Mouse (Mus musculus) limb, embryonic 14.5 days (tissue): ENCODE measurements at regions not wholly inside any gene's neighbourhood (a gene's known extent, or its start where the extent isn't known, plus 50 kb on each side); places are given as distances from the start of the nearest gene placed in this dataset.

Experiments
- ATAC-seq: fragments of 200-750 bp; cut with Nextera tagmentation; 2 replicates; pipeline ENCODE4 v1.8.0; 2017; ENCODE audit warnings: low read depth, moderate number of reproducible peaks, moderate TSS enrichment; ENCODE audit not compliant: low FRiP score
- DNase-seq: peaks from one replicate; pipeline ENCODE4 v3.0.0-alpha.2; 2015; ENCODE audit warnings: low spot score
- H3K27ac ChIP-seq: fragments of 300-500 bp; sonication (generic); replicated peaks from 2 replicates; pipeline ENCODE4 v1.5.1; 2014; ENCODE audit warnings: low read depth, mild to moderate bottlenecking, low read length, moderate library complexity, mixed read lengths
- H3K27me3 ChIP-seq: fragments of 300-500 bp; sonication (generic); 2 replicates; pipeline ENCODE4 v1.6.1; 2014; ENCODE audit warnings: low read length, mixed read lengths; ENCODE audit not compliant: control insufficient read depth, insufficient read depth
- H3K36me3 ChIP-seq: fragments of 300-500 bp; sonication (generic); 2 replicates; pipeline ENCODE4 v1.6.1; 2014; ENCODE audit warnings: mild to moderate bottlenecking, low read length, moderate library complexity, mixed read lengths; ENCODE audit not compliant: control insufficient read depth, insufficient read depth
- H3K4me1 ChIP-seq: fragments of 300-500 bp; sonication (generic); 2 replicates; pipeline ENCODE4 v1.6.1; 2014; ENCODE audit warnings: antibody characterized with exemption, low read length, mixed read lengths; ENCODE audit not compliant: control insufficient read depth, insufficient read depth
- H3K4me2 ChIP-seq: fragments of 300-500 bp; sonication (generic); replicated peaks from 2 replicates; pipeline ENCODE4 v1.6.1; 2014; ENCODE audit warnings: low read depth, mild to moderate bottlenecking, low read length, moderate library complexity; ENCODE audit not compliant: severe bottlenecking
- H3K4me3 ChIP-seq: fragments of 300-500 bp; sonication (generic); replicated peaks from 2 replicates; pipeline ENCODE4 v1.5.1; 2014; ENCODE audit warnings: low read length
- H3K9ac ChIP-seq: fragments of 300-500 bp; sonication (generic); 2 replicates; pipeline ENCODE4 v1.6.1; 2014; ENCODE audit warnings: mild to moderate bottlenecking, low read depth, low read length, moderate library complexity; ENCODE audit not compliant: severe bottlenecking
- H3K9me3 ChIP-seq: fragments of 300-500 bp; sonication (generic); 2 replicates; pipeline ENCODE4 v1.6.1; 2016; ENCODE audit warnings: low read length; ENCODE audit not compliant: control insufficient read depth
- POLR2A ChIP-seq: fragments of 200-500 bp; IDR thresholded peaks from 2 replicates; pipeline ENCODE4 v1.8.0; 2012; ENCODE audit warnings: inconsistent platforms, mild to moderate bottlenecking, moderate library complexity, borderline replicate concordance; ENCODE audit not compliant: insufficient read depth, insufficient read length; ENCODE audit errors: extremely low read depth
- WGBS: fragments of 180-500 bp; shearing (Covaris S2); extraction: QIAGEN DNeasy Blood & Tissue Kit; methylation state at CpG from one replicate; pipeline ENCODE4 v1.1.7; 2014; 5-methylcytosine and 5-hydroxymethylcytosine counted together

- no peak for ATAC-seq
- no peak for TF ChIP-seq POLR2A
- no peak overlapping the region for H3K4me2 ChIP-seq
- H3K9ac ChIP-seq: no peak overlapping the region
- H3K36me3 ChIP-seq: no peaks in the 10 kb centered on the region
- H3K27ac ChIP-seq: no peak overlapping the region
- H3K4me1 ChIP-seq: no peaks in the 10 kb centered on the region
- no peaks in the 10 kb centered on the region for H3K27me3 ChIP-seq
- DNase-seq: no peak
- no peaks in the 10 kb centered on the region for H3K9me3 ChIP-seq
- no peak overlapping the region for H3K4me3 ChIP-seq
- 85% methylated on average over 4 of the region's 4 CpGs for WGBS
Observed at GRCm38 (mm10) chr19:27694478-27694877, 264.9 kb upstream of the Pum3 start.

- Histone ChIP-seq H3K4me1 (no peaks in the 10 kb centered on the region), H3K36me3 (no peaks in the 10 kb centered on the region), H3K9ac (no peak overlapping the region), H3K4me3 (no peak overlapping the region), H3K4me2 (no peak overlapping the region), H3K27me3 (no peaks in the 10 kb centered on the region), H3K27ac (no peak overlapping the region), H3K9me3 (no peaks in the 10 kb centered on the region)
- no peak for TF ChIP-seq POLR2A
- WGBS: 77% methylated on average over 7 of the region's 7 CpGs
- DNase-seq (no peak), ATAC-seq (no peak)
Observed at GRCm38 (mm10) chr19:27693706-27694105, 264.1 kb upstream of the Pum3 start.

GRCm38 (mm10) chr19:27692944-27693343 lies 263.3 kb upstream of the Pum3 start:
- no peaks in the 10 kb centered on the region for H3K27me3 ChIP-seq
- WGBS: 95% methylated on average over 6 of the region's 6 CpGs
- H3K4me3 ChIP-seq: no peak overlapping the region
- H3K4me2 ChIP-seq: no peak overlapping the region
- TF ChIP-seq POLR2A: no peak
- H3K9me3 ChIP-seq: no peaks in the 10 kb centered on the region
- no peak overlapping the region for H3K27ac ChIP-seq
- H3K4me1 ChIP-seq: no peaks in the 10 kb centered on the region
- no peaks in the 10 kb centered on the region for H3K36me3 ChIP-seq
- H3K9ac ChIP-seq: no peak overlapping the region
- no peak for ATAC-seq
- DNase-seq: no peak

- no peak for DNase-seq
- no peak for ATAC-seq
- no peak overlapping the region for H3K27ac ChIP-seq
- H3K4me1 ChIP-seq: no peaks in the 10 kb centered on the region
- no peak overlapping the region for H3K4me3 ChIP-seq
- no peaks in the 10 kb centered on the region for H3K36me3 ChIP-seq
- no peaks in the 10 kb centered on the region for H3K27me3 ChIP-seq
- TF ChIP-seq POLR2A: no peak
- H3K4me2 ChIP-seq: no peak overlapping the region
- WGBS: 50% methylated on average over 2 of the region's 2 CpGs
- H3K9ac ChIP-seq: no peak overlapping the region
- H3K9me3 ChIP-seq: peaks cover 4% of the 10 kb centered on the region
Observed at GRCm38 (mm10) chr19:27683426-27683825, 253.8 kb upstream of the Pum3 start.

GRCm38 (mm10) chr19:27679427-27679826 lies 249.8 kb upstream of the Pum3 start:
- 82% methylated on average over 7 of the region's 7 CpGs for WGBS
- no peaks in the 10 kb centered on the region for H3K27me3 ChIP-seq
- no peaks in the 10 kb centered on the region for H3K4me1 ChIP-seq
- ATAC-seq (no peak), DNase-seq (no peak)
- no peaks in the 10 kb centered on the region for H3K36me3 ChIP-seq
- H3K9me3 ChIP-seq: peaks cover 4% of the 10 kb centered on the region
- H3K27ac ChIP-seq: no peak overlapping the region
- TF ChIP-seq POLR2A: no peak
- no peak overlapping the region for H3K4me2 ChIP-seq
- H3K4me3 ChIP-seq: no peak overlapping the region
- no peak overlapping the region for H3K9ac ChIP-seq

GRCm38 (mm10) chr19:27672679-27673190 lies 243.1 kb upstream of the Pum3 start:
- ATAC-seq: no peak
- Histone ChIP-seq H3K4me2 (no peak overlapping the region), H3K4me3 (no peak overlapping the region), H3K9me3 (no peaks in the 10 kb centered on the region), H3K36me3 (no peaks in the 10 kb centered on the region), H3K27ac (no peak overlapping the region), H3K4me1 (no peaks in the 10 kb centered on the region), H3K9ac (no peak overlapping the region), H3K27me3 (no peaks in the 10 kb centered on the region)
- 91% methylated on average over 2 of the region's 2 CpGs for WGBS
- no peak for TF ChIP-seq POLR2A
- DNase-seq: no peak
